Mouse (Mus musculus) E14TG2a.4 (cell line): ENCODE measurements around the gene Usp4.

Experiments used
- CTCF ChIP-seq: conservative IDR thresholded peaks from 2 replicates; pipeline ENCODE4 v1.5.1; 2014; ENCODE audit warnings: low read length
- POU5F1 ChIP-seq: IDR thresholded peaks from 2 replicates; pipeline ENCODE4 v1.6.1; 2014; ENCODE audit warnings: low read length, borderline replicate concordance

DNA sequence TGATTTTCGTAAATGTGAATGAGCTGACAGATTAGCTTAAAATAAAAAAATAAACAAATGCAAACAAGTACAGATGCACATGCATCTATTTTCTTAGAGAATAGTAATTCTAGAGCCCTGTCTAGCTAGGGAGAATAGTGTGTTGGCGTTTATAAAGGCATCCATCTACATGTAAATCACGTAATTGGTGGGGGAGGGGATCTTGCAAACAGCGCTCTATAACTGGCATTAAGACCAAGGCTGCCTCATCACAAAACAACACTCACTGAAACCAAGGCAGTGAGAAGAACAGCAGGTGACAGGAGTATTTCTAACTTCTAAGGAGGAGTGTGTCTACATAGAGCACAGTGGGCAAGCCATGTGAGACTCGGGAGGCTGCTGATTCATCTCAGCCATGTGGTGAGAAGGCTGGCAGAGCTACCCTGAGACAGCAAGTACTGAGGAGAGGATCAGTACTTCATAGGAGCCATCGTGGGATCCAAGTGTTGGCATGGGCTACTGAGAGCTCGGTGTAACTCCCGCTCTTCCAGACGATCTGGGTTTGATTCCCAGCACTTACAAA, 63.8 kb downstream of the Usp4 start:
- TF ChIP-seq CTCF: no peak
- TF ChIP-seq POU5F1: no peak
